In genomic region chr7:72691396-72691795, GRCm38 (mm10) we compare ENCODE assay signal across 18 mouse cellular contexts.
DNase-seq lines count a peak whose midpoint lies in the region; ATAC-seq and TF ChIP-seq lines count a peak whose summit lies in the region.
"Had no signal": no experiment of that assay in that cellular context is flagged by ENCODE, and none has a peak within 500 bp of the region (broad histone marks: within the 10 kb centered on the region; RNA-seq: fewer than 3 reads in every experiment).

No protein-coding gene starts in this region.

- H3K4me1 ChIP-seq in forebrain, embryonic 15.5 days = peaks cover 8% of the 10 kb centered on the region
- no peaks in the 10 kb centered on the region for H3K4me1 ChIP-seq in forebrain, embryonic 12.5 days
- H3K4me1 ChIP-seq: embryonic facial prominence, embryonic 13.5 days; heart, embryonic 12.5 days; liver, embryonic 13.5 days; neural tube, embryonic 13.5 days had no signal

- WGBS in forebrain, embryonic 15.5 days = 54% methylated on average over 3 of the region's 3 CpGs
- WGBS in forebrain, embryonic 12.5 days = 83% methylated on average over 3 of the region's 3 CpGs

- H3K9ac ChIP-seq in forebrain, embryonic 15.5 days (replicated peaks) = no peak overlapping the region
- H3K9ac ChIP-seq in forebrain, embryonic 12.5 days = no peak overlapping the region
- H3K9ac ChIP-seq: embryonic facial prominence, embryonic 13.5 days; heart, embryonic 12.5 days; liver, embryonic 13.5 days; neural tube, embryonic 13.5 days had no signal

- ATAC-seq in forebrain, embryonic 15.5 days (replicated peaks) = no peak
- ATAC-seq in forebrain, embryonic 12.5 days (ENCODE audit: low FRiP score) = no peak
- ATAC-seq: inflammation-experienced regulatory T-cells, adult 6 months; lung, postnatal 0 days; midbrain, embryonic 16.5 days; Patski had no signal

- no peaks in the 10 kb centered on the region for H3K9me3 ChIP-seq in forebrain, embryonic 15.5 days
- no peaks in the 10 kb centered on the region for H3K9me3 ChIP-seq in forebrain, embryonic 12.5 days
- H3K9me3 ChIP-seq: embryonic facial prominence, embryonic 13.5 days; liver, embryonic 13.5 days; neural tube, embryonic 13.5 days had no signal

- H3K4me3 ChIP-seq in forebrain, embryonic 15.5 days = no peak overlapping the region
- no peak overlapping the region for H3K4me3 ChIP-seq in forebrain, embryonic 12.5 days (replicated peaks)
- H3K4me3 ChIP-seq in layer of hippocampus, adult 2 months = no peak overlapping the region
- H3K4me3 ChIP-seq: embryonic facial prominence, embryonic 13.5 days; heart, embryonic 12.5 days; liver, embryonic 13.5 days; neural tube, embryonic 13.5 days had no signal

- TF ChIP-seq POLR2A in brain, embryonic 14.5 days (IDR thresholded peaks at IDR 0.05; ENCODE audit: borderline replicate concordance, extremely low read depth, insufficient read depth, insufficient read length, poor library complexity, severe bottlenecking) = no peak

- no peaks in the 10 kb centered on the region for H3K36me3 ChIP-seq in forebrain, embryonic 15.5 days
- no peaks in the 10 kb centered on the region for H3K36me3 ChIP-seq in forebrain, embryonic 12.5 days (replicated peaks)
- H3K36me3 ChIP-seq: embryonic facial prominence, embryonic 13.5 days; heart, embryonic 12.5 days; liver, embryonic 13.5 days; neural tube, embryonic 13.5 days had no signal

- no peak for TF ChIP-seq CTCF in layer of hippocampus, adult 2 months (conservative IDR thresholded peaks at IDR 0.05)
- TF ChIP-seq CTCF in brain, embryonic 14.5 days (IDR thresholded peaks at IDR 0.05; ENCODE audit: borderline replicate concordance, extremely low read depth, insufficient read depth, insufficient read length) = no peak

- peak overlapping the region; percentile 25; the same call in 1 of the 2 replicates for H3K27ac ChIP-seq in forebrain, embryonic 15.5 days (replicated peaks)
- no peak overlapping the region for H3K27ac ChIP-seq in forebrain, embryonic 12.5 days
- H3K27ac ChIP-seq in layer of hippocampus, adult 2 months = no peak overlapping the region
- H3K27ac ChIP-seq: embryonic facial prominence, embryonic 13.5 days; liver, embryonic 13.5 days; neural tube, embryonic 13.5 days had no signal

- H3K27me3 ChIP-seq in forebrain, embryonic 15.5 days = no peaks in the 10 kb centered on the region
- H3K27me3 ChIP-seq in forebrain, embryonic 12.5 days = 0 out of 2 replicates have a peak, but pooled peaks cover 4% of the 10 kb centered on the region
- H3K27me3 ChIP-seq: embryonic facial prominence, embryonic 13.5 days; heart, embryonic 12.5 days; liver, embryonic 13.5 days; neural tube, embryonic 13.5 days; Patski had no signal

- no peak overlapping the region for H3K4me2 ChIP-seq in forebrain, embryonic 15.5 days (replicated peaks)
- no peak overlapping the region for H3K4me2 ChIP-seq in forebrain, embryonic 12.5 days
- H3K4me2 ChIP-seq: embryonic facial prominence, embryonic 13.5 days; heart, embryonic 12.5 days; liver, embryonic 13.5 days; neural tube, embryonic 13.5 days had no signal

- peak; percentile 8 to 16 for DNase-seq in layer of hippocampus, adult 2 months (ENCODE audit: low spot score in 2 of 2)
- DNase-seq in layer of hippocampus, adult 9-10 months (ENCODE audit: low spot score) = no peak
- DNase-seq in brain, embryonic 14.5 days (ENCODE audit: low read depth) = peak; percentile 59
- peak; percentile 73 to 79 for DNase-seq in cerebellum, postnatal 10 days
- DNase-seq in adrenal gland, postnatal 14 days = no peak
- DNase-seq in retina, postnatal 1 day = no peak
- DNase-seq: gastrocnemius, postnatal 36 days; heart, postnatal 36 days; liver, embryonic 13.5 days had no signal

Comparison
In these comparisons a context has a peak if more than half of its experiments do, and no peak if none do; other contexts are left out.
1. DNase-seq: peak in layer of hippocampus, adult 2 months (2 of 2), brain, embryonic 14.5 days (single experiment) and cerebellum, postnatal 10 days (2 of 2); none in layer of hippocampus, adult 9-10 months (single experiment), adrenal gland, postnatal 14 days (single experiment) and retina, postnatal 1 day (single experiment).